ENCODE assay signal across 7 mouse cellular contexts in genomic region chr1:119053402-119053841, GRCm38 (mm10). TPM values are rescaled to one million over a fixed set of nuclear protein-coding genes. Genes with fewer than 3 reads are reported as not detected.
DNase-seq lines count a peak whose midpoint lies in the region; ATAC-seq lines count a peak whose summit lies in the region.

Gli2 (minus strand) TSS chr1:119053619.

- H3K9ac ChIP-seq in heart, embryonic 12.5 days = peak within 1 kb of the TSS; percentile 66
- H3K9ac ChIP-seq in kidney, embryonic 16.5 days (replicated peaks; ENCODE audit: low read length) = peak within 1 kb of the TSS; percentile 68
- peak within 1 kb of the TSS; percentile 68 for H3K9ac ChIP-seq in limb, embryonic 15.5 days
- peak within 1 kb of the TSS; percentile 55 for H3K9ac ChIP-seq in midbrain, embryonic 16.5 days (ENCODE audit: low read depth, low read length)

- WGBS in heart, embryonic 12.5 days = under 1% methylated on average over 41 of the region's 42 CpGs
- 0% methylated on average over 42 of the region's 42 CpGs for WGBS in kidney, embryonic 16.5 days
- under 1% methylated on average over 42 of the region's 42 CpGs for WGBS in limb, embryonic 15.5 days
- 0% methylated on average over 24 of the region's 42 CpGs for WGBS in midbrain, embryonic 16.5 days

- DNase-seq in c-Kit-positive CD71-negative TER-119-negative erythroid progenitor cells, embryonic 14.5 days (ENCODE audit: low read depth) = peak; percentile 67
- peak; percentile 70 for DNase-seq in fibroblast of lung, adult 2 months (ENCODE audit: low read depth)
- DNase-seq in telencephalon, adult 2 months (ENCODE audit: low read depth, low spot score) = peak; percentile 22

- H3K36me3 ChIP-seq in heart, embryonic 12.5 days = no peaks in the 10 kb centered on the region
- no peaks in the 10 kb centered on the region for H3K36me3 ChIP-seq in kidney, embryonic 16.5 days (ENCODE audit: insufficient read depth, low read length)
- no peaks in the 10 kb centered on the region for H3K36me3 ChIP-seq in limb, embryonic 15.5 days
- no peaks in the 10 kb centered on the region for H3K36me3 ChIP-seq in midbrain, embryonic 16.5 days (ENCODE audit: control insufficient read depth, insufficient read depth, low read length)

- H3K4me2 ChIP-seq in heart, embryonic 12.5 days = peak within 1 kb of the TSS; percentile 96
- peak within 1 kb of the TSS; percentile 97 for H3K4me2 ChIP-seq in kidney, embryonic 16.5 days (replicated peaks; ENCODE audit: low read depth, low read length)
- peak within 1 kb of the TSS; percentile 84 for H3K4me2 ChIP-seq in limb, embryonic 15.5 days
- peak within 1 kb of the TSS; percentile 96 for H3K4me2 ChIP-seq in midbrain, embryonic 16.5 days (ENCODE audit: low read length)

- H3K4me3 ChIP-seq in heart, embryonic 12.5 days = peak within 1 kb of the TSS; percentile 51
- peak within 1 kb of the TSS; percentile 53 for H3K4me3 ChIP-seq in kidney, embryonic 16.5 days (ENCODE audit: low read length)
- peak within 1 kb of the TSS; percentile 70 for H3K4me3 ChIP-seq in limb, embryonic 15.5 days
- H3K4me3 ChIP-seq in midbrain, embryonic 16.5 days (ENCODE audit: low read depth, low read length) = peak within 1 kb of the TSS; percentile 47

- H3K9me3 ChIP-seq in heart, embryonic 12.5 days (replicated peaks) = no peaks in the 10 kb centered on the region
- H3K9me3 ChIP-seq in kidney, embryonic 16.5 days (ENCODE audit: low read length) = no peaks in the 10 kb centered on the region
- H3K9me3 ChIP-seq in limb, embryonic 15.5 days = no peaks in the 10 kb centered on the region
- no peaks in the 10 kb centered on the region for H3K9me3 ChIP-seq in midbrain, embryonic 16.5 days (replicated peaks; ENCODE audit: control insufficient read depth, low read length, poor library complexity, severe bottlenecking)

- peaks cover 21% of the 10 kb centered on the region for H3K27me3 ChIP-seq in heart, embryonic 12.5 days (replicated peaks)
- H3K27me3 ChIP-seq in kidney, embryonic 16.5 days (ENCODE audit: insufficient read depth, low read length) = peaks cover 27% of the 10 kb centered on the region
- H3K27me3 ChIP-seq in limb, embryonic 15.5 days = no peaks in the 10 kb centered on the region
- peaks cover 3% of the 10 kb centered on the region for H3K27me3 ChIP-seq in midbrain, embryonic 16.5 days (ENCODE audit: control insufficient read depth, insufficient read depth, low read depth, low read length)

- peaks cover 21% of the 10 kb centered on the region for H3K4me1 ChIP-seq in heart, embryonic 12.5 days (replicated peaks)
- peaks cover 44% of the 10 kb centered on the region for H3K4me1 ChIP-seq in kidney, embryonic 16.5 days (ENCODE audit: insufficient read depth, low read length)
- H3K4me1 ChIP-seq in limb, embryonic 15.5 days = peaks cover 58% of the 10 kb centered on the region
- peaks cover 34% of the 10 kb centered on the region for H3K4me1 ChIP-seq in midbrain, embryonic 16.5 days (ENCODE audit: control insufficient read depth, insufficient read depth, low read length)

- ATAC-seq in heart, embryonic 12.5 days (ENCODE audit: insufficient number of reproducible peaks, low FRiP score) = peak; percentile 85
- ATAC-seq in kidney, embryonic 16.5 days (ENCODE audit: low FRiP score, low TSS enrichment) = peak; percentile 80
- peak; percentile 84 for ATAC-seq in limb, embryonic 15.5 days (ENCODE audit: insufficient number of reproducible peaks, low FRiP score, low TSS enrichment, low read depth)
- peak; percentile 83 for ATAC-seq in midbrain, embryonic 16.5 days

- H3K27ac ChIP-seq in heart, embryonic 12.5 days (ENCODE audit: poor library complexity, severe bottlenecking) = peak within 1 kb of the TSS; percentile 57
- H3K27ac ChIP-seq in kidney, embryonic 16.5 days (ENCODE audit: low read length) = peak within 1 kb of the TSS; percentile 87
- H3K27ac ChIP-seq in limb, embryonic 15.5 days = peak within 1 kb of the TSS; percentile 99
- peak within 1 kb of the TSS; percentile 51 for H3K27ac ChIP-seq in midbrain, embryonic 16.5 days (ENCODE audit: low read length)

RNA-seq across cellular contexts. Expression of gene Gli2, which starts in this region (rescaled TPM):
- 3.3 and 4.0 TPM in 2 replicates for polyA plus RNA-seq in heart, embryonic 12.5 days (2016; fragmentation: Nextera tagmentation; extraction: Ambion mirVana)
- polyA plus RNA-seq in kidney, embryonic 16.5 days (2015; fragmentation: Nextera tagmentation; extraction: Ambion mirVana) = 6.5 and 7.3 TPM in 2 replicates
- 14.5 and 15.7 TPM in 2 replicates for polyA plus RNA-seq in limb, embryonic 15.5 days (2015; fragmentation: Nextera tagmentation; extraction: Ambion mirVana)
- 1.1 TPM in 2 replicates for polyA plus RNA-seq in midbrain, embryonic 16.5 days (2015; fragmentation: Nextera tagmentation; extraction: Ambion mirVana)

Comparison
In these comparisons a context has a peak if more than half of its experiments do, and no peak if none do; other contexts are left out.
1. Peak in every context shown above with its lines: DNase-seq, ATAC-seq, H3K4me3 ChIP-seq and H3K27ac ChIP-seq.